Mouse (Mus musculus) heart, postnatal 36 days (tissue): ENCODE results near the gene Nol9. TPM values are rescaled to one million over a fixed set of nuclear protein-coding genes. Genes with fewer than 3 reads are reported as not detected.
A peak's percentile ranks its signal among the peaks of the same experiment; 100 is the strongest.

Experiments
- DNase-seq, 2 experiments: peaks; one replicate each; pipeline ENCODE4 v3.0.0; 2021 to 2022
- intact Hi-C: fragments of 180-260 bp; cut with DNase I; formaldehyde crosslinking; loops from one replicate; pipeline ENCODE4 v1.15.1; 2025
- total RNA-seq, 2 experiments: library from RNA; stranded (reverse); gene quantifications; 2 replicates each; pipeline ENCODE4 v1.2.3; 2021

Gene Nol9
- 10 to 100 TPM; 10.1 to 10.5 TPM for total RNA-seq

DNA sequence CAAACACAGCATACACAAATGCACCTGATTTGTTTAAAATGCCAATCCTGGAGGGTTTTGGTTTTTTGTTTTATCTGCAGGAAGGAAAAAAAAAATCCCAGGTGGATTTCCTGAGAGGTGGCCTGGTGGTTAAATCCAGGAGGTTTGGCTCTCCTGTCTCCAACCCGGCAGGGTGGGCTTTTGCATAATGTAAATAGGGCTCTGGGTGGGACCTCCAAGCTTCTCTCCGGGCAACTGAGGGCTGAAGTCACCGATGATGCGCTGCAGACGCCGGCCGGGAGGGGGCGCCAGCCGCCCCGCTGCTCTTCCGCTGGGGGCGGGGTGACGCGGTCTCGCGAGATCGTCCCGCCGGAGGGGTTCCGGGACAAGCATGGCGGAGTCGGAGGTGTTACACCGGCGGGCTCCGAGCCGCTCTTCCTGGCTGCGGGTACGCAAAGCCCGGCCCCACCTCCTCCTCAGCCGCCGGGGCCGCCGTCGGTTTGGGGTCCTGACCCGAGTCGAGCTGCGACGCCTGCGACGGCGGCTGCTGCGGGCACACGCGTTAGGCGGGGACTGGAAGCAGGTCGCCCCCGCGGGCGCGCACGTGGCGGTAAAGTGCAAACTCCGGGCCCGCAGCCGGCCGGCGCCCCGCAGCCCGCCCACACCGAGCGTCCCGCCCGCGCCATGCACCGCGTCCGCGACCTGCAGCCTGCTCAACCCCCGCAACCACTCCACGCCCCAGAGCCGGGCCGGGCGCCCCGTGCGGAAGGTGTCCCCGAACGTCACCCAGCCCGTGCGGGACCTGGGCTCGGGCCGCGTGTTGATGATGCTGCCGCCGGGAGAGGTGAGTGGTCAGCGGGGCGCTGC is at the start of gene Nol9:
Gene Nol9, plus strand, starts transcription at position 337 of the 846 bp plus-strand sequence.
- intact Hi-C loops = loop anchor here (2.0 to 5.0 kb wide), 3 partner anchors 52 to 107 kb away; partner anchors contain the start of gene Dnajc11
- DNase-seq = peak; percentile 96

DNA sequence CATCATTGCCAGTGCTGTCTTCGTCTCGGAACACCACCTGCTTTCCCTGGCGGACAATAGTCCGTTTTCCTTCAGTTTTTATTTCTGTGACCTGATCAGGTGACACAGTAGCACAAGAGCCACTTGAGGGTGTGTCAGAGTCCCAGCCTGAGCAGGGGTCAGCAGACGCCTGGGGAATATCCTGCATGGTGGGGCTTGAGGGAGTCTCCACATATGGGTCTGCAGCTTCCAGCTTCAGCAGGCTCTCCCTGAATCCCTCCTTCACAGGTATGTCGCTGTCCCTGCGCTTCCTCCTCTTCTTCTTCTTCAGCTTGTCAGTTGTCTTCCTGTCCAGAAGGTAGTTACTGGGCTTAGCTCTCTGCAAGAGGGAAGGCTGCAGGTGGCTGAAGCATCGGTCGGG is 47.0 kb upstream of the Nol9 start:
- intact Hi-C loops = no loop called here
- no peak for DNase-seq

DNA sequence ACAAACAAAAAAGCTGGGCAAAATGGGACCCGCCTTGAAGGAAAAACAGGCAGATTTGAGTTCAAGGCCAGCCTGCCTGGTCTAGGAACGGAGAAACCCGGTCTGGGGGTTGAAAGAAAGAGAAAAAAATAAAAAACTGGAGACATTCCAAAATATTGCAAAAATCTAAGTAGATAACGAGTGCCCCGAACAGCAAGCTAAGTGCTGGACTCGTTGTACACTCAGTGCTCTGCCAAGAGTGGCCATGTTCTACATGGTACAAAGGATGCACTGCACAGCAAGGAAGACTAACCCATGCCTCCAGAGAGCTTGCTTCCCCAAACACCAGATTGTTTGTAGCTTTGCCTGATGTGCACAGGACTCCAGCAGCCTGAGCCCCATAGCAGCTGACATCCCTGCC is 46.1 kb upstream of the Nol9 start:
- intact Hi-C loops = no loop called here
- no peak for DNase-seq

DNA sequence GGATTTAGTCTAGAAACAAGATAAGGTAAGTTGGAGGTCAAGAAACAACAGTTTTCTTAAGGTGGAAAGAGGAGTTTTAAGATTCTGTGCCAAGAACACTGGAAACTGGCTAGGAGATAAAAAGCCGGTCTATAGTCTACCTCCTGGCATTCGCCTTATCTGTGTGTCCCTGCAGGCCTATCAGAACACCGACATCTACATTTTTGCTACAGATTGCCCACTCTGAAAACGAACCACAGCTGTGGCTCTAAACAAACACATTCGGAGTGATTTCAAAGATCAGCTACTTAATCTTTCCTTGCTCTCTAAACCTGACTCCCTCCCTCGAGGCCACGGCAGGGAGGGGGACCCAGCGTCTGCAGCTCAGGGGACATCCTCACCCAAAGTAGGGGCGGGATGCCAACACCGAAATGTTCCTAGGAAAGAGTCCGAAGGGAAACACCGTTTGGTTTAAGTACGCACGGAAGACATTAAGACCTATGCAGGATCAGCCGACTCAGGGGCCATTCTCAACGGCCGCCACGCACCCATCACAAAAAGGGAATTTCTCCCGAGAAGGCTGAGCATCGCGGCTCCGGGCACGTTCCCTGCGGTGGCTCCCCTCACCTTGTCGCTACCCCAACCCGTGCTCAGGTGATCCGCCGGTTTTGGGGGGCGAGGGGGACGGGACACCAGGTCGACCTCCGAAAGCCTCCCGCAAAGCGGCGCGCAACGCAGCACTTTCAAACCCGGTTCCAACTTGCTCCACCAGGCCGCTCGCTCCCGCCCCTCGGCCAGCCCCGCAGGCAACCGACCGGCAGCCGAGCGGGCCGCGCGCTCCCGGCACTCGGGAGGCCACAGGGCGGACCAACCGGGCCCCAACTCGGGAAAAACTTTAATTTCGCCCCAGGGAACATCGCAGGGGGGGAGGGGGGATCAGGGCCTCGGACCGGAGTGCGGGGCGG is 44.6 kb upstream of the Nol9 start:
- peak in 1 of 2 experiments; percentile 39 for DNase-seq
- intact Hi-C loops = no loop called here

DNA sequence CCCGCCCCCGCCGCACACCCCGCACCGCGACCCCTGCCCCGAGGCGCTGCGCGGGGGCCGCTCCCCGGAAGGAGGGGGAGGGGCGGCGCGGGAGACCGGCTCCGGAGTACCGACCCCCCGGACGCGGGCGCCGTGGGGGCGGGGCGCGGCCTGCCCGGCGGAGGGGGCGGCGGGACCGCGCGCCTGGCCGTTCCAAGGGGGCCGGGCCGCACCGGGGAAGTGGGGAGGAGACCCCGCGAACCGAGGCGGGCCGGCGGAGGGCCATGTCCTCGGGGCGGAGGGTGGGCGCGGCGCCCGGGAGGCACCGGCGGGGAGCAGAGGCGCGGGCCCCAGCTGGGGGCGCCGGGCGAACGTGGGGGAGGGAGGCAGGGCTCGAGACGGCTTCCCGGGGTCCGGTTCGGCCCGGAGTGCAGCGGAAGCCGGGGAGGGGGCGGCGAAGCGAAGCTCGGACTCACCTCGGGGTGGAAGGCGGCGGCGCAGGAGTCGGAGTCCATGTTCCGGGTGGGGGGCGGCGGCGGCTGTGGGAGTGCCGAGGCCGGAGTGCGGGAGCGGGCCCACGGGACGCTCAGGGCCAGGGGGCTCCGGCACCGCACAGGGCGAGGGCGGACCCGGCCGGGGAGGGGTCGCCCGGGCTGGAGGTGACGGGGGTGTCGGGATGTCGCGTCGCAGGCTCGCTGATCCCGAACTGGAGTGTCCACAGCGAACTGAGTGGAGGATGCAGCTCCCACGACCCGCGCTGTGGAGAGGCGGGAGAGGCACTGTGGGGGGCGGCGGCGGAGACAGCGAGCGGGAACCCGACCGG is 43.5 kb upstream of the Nol9 start:
- DNase-seq = no peak
- intact Hi-C loops = loop anchor here (1.0 kb wide), 1 partner anchor 13 kb away; the partner anchor contains the start of gene Klhl21

DNA sequence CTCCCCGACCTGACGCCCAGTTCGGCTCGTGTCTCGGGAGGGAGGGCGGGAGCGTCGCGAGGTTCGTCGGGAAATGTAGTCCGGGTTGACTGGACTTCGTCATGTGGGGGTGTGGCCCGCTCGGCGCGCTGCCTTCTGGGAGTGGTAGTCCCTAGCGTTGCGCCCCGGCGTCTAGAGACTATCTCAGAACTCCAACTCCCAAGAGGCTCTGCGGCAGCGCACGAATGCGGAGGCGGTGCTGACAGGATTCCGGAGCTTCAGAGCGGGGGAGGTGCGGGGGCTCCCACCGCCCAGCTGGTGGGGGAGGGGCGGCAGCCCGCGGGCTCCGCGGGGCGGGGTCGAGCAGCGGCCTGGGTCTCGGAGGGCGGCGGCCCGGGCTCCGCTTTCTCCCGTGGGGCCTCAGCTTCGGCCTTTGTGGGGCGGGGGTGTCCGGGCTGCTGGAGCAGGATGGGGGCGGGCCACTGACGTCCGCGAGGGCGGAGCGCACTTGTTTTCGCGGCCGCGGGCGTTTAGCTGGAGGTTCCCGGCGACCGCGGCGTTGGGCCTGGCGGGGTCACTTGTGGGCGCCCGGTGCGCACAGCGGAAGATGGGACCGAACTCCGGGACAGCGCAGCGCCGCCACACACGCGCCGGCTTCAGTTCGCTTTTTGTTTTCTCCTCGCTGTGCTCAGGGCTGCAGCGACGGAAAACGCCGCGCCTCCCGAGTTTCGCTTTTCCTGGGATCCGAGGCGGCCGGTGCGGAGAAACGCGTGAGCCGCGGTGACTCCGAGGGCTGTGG is 42.8 kb upstream of the Nol9 start, which contains the start of gene Phf13:
Gene Phf13, minus strand, starts transcription at position 86 of the 778 bp plus-strand sequence.
- DNase-seq = peak; percentile 97 to 98
- intact Hi-C loops = loop anchor here (1.0 kb wide), 1 partner anchor 12 kb away; the partner anchor contains the start of gene Klhl21

DNA sequence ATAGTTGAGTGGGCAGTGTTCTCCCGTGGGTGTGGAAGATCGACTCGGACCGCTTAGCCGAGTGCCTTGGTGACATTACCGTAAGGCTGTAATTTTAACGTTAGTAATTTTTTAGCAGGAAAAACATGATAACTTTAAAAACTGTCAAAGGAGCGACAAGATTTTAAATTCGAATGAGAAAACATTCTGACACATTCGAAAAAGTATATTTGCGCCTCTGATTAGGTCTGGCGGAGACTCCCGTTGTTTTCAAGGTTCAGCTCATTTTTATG is 42.2 kb upstream of the Nol9 start:
- DNase-seq = no peak
- intact Hi-C loops = loop anchor here (1.0 kb wide), 1 partner anchor 11 kb away; the partner anchor contains the start of gene Klhl21

DNA sequence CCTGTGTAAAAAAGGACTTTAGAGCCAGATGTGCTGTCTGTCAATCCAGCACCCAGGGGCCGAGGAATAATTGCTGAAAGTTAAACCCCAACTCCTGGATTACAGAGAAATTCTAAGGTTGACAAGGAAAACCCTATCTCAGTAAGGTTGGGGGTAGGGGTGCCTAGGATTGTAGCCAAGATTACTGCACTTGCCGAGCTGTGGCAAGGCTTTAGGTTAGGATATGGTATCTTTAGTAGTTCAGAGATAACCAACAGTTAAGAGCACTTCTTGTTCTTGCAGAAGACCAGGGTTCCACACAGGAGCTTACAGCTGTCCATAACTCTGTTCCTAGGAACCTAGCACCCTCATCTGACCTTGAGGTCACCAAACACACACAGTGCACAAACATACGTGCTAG is 41.4 kb upstream of the Nol9 start:
- DNase-seq = no peak
- intact Hi-C loops = no loop called here

DNA sequence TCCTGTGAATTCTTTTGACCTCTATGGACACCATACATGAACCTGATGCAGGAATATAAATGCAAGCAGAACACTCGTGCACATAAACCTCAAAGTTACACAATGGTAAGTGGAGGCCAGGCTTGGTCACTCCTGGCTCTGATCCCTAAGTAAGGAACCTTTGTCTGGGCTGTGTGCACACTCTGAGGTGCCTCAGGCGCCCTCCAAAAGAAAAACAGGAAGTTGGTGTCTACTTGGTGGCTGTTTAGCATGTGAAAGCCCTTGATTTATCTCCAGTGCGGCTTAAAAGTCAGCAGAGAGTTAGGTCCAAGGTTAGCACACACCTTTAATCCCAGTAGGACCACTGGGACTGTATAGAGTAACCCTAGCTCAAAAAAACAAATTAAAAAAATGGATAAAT is 39.6 kb upstream of the Nol9 start:
- DNase-seq = no peak
- intact Hi-C loops = no loop called here

DNA sequence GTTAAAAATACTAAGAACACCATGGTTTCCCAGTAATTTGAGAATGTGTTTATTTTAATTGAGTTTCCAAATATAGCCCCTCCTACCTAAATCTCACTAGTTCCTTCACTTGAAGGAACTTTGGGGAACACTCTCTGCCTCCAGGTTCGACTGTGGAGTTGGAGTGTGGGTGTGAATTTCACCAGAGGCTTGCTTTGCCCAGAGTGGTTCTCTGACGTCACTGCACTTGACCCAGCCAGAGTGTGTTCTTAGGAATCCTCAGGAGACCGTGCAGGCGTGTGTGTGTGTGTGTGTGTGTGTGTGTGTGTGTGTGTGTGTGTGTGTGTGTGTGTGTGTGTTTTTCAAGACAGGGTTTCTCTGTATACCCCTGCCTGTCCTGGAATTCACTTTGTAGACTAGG is 38.2 kb upstream of the Nol9 start:
- intact Hi-C loops = no loop called here
- DNase-seq = no peak

DNA sequence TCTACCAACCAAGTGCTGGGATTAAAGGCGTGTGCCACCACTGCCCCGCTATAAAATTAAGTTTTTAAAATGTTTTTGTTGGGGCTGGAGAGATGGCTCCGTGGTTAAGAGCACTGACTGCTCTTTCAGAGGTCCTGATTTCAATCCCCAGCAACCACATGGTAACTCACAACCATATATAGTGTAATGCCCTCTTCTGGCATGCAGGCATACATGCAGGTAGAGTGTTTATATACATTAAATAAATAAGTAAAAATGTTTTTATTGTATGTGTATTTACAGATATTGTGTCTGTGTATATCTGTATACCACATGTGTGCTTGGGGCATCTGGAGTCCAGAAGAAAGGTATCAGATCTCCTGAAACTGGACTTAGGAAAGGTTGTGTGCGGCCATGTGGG is 37.8 kb upstream of the Nol9 start:
- intact Hi-C loops = no loop called here
- DNase-seq = no peak

DNA sequence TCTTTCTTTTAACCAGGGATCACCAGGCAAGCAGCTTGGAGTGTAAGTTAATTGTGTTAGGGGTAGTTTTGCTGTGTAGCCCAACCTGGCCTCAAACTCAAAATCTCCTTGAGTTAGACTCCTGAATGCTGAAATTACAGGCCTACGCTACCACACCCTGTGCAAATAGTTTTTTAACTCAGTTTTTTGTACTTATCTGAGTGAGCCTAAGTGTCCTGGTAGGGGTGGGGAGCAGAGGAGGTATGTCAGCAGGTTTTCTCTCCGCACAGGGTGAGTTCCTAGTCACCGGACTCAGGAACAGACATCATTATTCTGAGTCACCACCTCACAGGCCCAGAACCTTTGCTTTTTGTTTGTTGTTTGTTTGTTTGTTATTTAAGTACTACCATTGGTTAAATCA is 37.1 kb upstream of the Nol9 start:
- no peak for DNase-seq
- intact Hi-C loops = no loop called here

DNA sequence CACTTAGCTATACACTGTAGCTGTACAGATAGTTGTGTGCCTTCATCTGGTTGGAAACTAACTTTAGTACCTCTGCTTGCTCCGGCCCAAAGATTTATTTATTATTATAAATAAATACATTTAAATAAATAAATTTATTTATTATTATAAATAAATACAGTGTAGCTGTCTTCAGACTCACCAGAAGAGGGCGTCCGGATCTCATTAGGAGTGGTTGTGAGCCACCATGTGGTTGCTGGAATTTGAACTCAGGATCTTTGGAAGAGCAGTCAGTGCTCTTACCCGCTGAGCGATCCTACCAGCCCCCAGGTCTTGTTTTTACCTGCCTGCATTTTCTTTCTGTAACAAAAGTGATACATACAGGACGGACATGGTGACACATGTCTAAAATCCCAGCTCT is 33.0 kb upstream of the Nol9 start:
- intact Hi-C loops = no loop called here
- no peak for DNase-seq

DNA sequence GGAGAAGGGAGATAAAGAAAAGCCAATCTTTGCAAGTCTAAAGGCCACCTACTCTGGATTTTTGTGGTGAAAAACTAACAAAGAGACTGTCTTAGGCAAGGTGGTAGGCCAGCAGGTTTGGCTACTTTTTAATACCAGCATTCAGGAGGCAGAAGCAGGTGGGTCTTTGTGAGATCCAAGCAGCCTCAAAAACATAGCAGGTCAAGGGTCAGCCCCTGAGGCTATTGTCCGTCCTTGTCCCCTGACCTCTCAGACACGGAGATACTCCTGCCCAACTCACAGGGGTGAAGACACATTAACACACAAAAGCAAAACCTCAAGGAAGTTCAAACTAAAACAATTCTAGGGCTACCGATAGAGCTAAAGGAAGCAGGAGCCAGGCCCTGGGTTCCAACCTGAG is 32.3 kb upstream of the Nol9 start:
- intact Hi-C loops = no loop called here
- DNase-seq = no peak

DNA sequence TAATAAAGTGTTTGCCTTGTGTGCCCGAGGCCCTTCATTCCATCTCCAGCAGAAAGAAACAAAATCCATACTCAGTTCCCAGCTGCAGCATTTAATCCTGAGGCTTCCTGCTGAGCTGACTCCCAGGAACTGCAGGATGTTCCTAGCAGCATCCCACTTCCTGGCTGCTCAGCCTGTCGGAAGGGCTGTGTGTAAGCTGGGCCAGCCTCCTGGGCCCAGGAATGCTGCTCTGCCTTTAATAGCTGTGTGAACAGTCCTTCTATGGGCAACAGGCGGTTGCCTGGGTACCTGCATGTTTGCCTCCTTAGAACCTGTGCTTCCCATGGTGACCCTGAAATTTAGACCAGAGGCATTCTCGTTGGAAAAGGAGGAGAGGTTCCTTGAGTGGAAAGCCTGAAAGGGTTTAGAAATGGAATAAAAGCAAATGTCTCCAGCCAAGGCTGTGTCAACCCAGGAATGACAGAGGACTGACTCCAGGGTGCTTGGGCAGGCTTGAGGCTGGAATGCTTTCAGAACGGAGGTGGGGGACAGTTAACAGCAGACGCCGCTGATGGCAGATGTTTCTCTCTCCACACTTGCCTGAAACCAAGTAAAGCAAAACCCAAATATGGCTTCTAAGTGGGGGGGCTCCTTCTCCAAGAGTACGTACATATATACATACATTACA is 31.5 kb upstream of the Nol9 start:
- intact Hi-C loops = loop anchor here (1.0 kb wide), 2 partner anchors 11 to 20 kb away; partner anchors contain the start of genes Phf13 and Zbtb48
- DNase-seq = no peak

DNA sequence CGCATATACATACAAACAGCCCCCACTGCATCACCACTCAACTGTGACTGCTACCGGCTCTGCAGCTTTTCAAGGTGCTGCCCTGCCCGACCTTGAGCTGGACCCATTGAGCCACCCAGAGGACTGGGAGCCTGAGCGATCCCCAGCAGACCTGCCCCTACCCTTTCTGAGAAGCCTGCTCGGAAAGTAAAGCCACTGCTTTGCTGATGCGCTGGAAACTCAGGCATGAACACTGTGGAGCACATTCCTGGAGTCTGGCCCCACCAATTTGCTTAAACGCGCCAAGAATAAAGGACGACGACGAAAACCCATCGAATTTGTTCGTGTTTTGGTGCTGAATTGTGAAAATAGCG is 31.0 kb upstream of the Nol9 start:
- DNase-seq = peak in 1 of 2 experiments; percentile 38
- intact Hi-C loops = loop anchor here (1.0 kb wide), 2 partner anchors 12 to 19 kb away; partner anchors contain the start of genes Phf13 and Zbtb48

DNA sequence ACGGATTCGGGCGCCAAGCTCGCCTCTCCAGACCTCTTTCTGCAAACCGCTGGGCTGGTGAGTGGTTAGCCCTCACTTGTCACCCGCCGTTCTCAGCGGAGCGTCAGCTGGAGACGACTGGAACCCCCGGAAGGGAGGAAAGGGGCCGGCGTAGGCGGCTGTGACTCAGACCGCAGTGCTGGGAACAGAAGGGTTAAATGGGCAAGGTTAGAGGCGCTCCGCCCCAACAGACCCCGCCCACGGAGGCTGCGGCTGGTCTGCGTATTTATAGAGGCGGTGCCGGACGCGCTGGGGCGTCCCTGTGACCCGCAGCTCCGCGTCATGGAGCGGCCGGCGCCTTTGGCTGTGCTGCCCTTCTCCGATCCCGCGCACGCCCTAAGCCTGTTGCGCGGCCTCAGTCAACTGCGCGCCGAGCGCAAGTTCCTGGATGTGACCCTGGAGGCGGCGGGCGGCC is 30.5 kb upstream of the Nol9 start, which contains the start of gene Klhl21:
Gene Klhl21, plus strand, starts transcription at position 182 of the 454 bp plus-strand sequence.
- intact Hi-C loops = loop anchor here (1.0 kb wide), 2 partner anchors 12 to 19 kb away; partner anchors contain the start of genes Phf13 and Zbtb48
- peak; percentile 96 for DNase-seq

DNA sequence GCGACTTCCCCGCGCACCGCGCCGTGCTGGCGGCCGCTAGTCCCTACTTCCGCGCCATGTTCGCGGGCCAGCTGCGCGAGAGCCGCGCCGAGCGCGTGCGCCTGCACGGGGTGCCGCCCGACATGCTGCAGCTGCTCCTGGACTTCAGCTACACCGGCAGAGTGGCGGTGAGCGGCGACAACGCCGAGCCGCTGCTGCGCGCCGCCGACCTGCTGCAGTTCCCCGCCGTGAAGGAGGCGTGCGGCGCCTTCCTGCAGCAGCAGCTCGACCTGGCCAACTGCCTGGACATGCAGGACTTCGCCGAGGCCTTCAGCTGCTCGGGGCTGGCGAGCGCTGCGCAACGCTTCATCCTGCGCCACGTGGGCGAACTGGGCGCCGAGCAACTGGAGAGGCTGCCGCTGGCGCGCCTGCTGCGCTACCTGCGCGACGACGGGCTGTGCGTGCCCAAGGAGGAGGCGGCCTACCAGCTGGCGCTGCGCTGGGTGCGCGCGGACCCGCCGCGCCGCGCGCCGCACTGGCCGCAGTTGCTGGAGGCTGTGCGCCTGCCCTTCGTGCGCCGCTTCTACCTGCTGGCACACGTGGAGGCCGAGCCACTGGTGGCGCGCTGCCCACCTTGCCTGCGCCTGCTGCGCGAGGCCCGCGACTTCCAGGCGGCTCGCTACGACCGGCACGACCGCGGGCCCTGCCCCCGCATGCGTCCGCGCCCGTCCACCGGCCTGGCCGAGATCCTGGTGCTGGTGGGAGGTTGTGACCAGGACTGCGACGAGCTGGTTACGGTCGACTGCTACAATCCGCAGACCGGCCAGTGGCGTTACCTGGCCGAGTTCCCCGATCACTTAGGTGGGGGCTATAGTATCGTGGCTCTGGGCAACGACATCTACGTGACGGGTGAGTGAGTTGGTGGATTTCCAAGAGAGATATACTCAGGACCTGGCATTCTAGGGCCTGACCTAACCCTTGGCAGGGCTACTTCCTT is 29.8 kb upstream of the Nol9 start:
- intact Hi-C loops = no loop called here
- peak in 1 of 2 experiments; percentile 63 for DNase-seq
